Mouse (Mus musculus) CH12.LX (cell line): Measurements from ENCODE around the gene Rnase11. TPM values are rescaled to one million over a fixed set of nuclear protein-coding genes. Genes with fewer than 3 reads are reported as not detected.

Experiments used
- DNase-seq: peaks from one replicate; pipeline ENCODE4 v3.0.0-alpha.2; 2013; ENCODE audit errors: extremely low read depth
- H3K27ac ChIP-seq: 2 replicates; pipeline ENCODE4 v1.5.1; 2012; ENCODE audit warnings: low read depth, mild to moderate bottlenecking, control low read depth, moderate library complexity; ENCODE audit not compliant: insufficient read depth
- H3K27me3 ChIP-seq: replicated peaks from 2 replicates; pipeline ENCODE3; 2012; ENCODE audit warnings: inconsistent platforms
- H3K36me3 ChIP-seq, 2 experiments: replicated peaks in 1 of 2; 2 replicates each; pipeline versions ENCODE3 to v1.6.1; 2012; ENCODE audit warnings: inconsistent platforms in 1 of 2, low read length in 1 of 2, mild to moderate bottlenecking in 1 of 2, mixed read lengths in 1 of 2, moderate library complexity in 1 of 2; ENCODE audit not compliant: control insufficient read depth in 1 of 2, insufficient read depth in 1 of 2
- H3K4me1 ChIP-seq, 2 experiments: 2 replicates each; pipeline ENCODE4 v1.6.1; 2012; ENCODE audit warnings: inconsistent platforms in 1 of 2, moderate library complexity in 1 of 2; ENCODE audit not compliant: insufficient read depth in 2 of 2, control insufficient read depth in 1 of 2
- H3K4me2 ChIP-seq: 2 replicates; pipeline ENCODE4 v1.6.1; 2012; ENCODE audit warnings: low read depth, mild to moderate bottlenecking, control low read depth; ENCODE audit not compliant: poor library complexity, insufficient read depth, severe bottlenecking
- H3K4me3 ChIP-seq, 3 experiments: fragments of 150-350 bp in 1 of 3; sonication (generic) in 1 of 3; replicated peaks in 1 of 3; 2 replicates each; pipeline versions ENCODE3 to v1.5.1; 2011 to 2012; ENCODE audit warnings: low read depth in 2 of 3, low read length in 2 of 3, mild to moderate bottlenecking in 2 of 3, moderate library complexity in 2 of 3, control low read depth in 1 of 3, improper control_type of control experiment in 1 of 3, inconsistent platforms in 1 of 3, mixed read lengths in 1 of 3; ENCODE audit not compliant: poor library complexity in 1 of 3
- H3K79me2 ChIP-seq: replicated peaks from 2 replicates; pipeline ENCODE4 v1.6.1; 2012; ENCODE audit warnings: mild to moderate bottlenecking, moderate library complexity; ENCODE audit not compliant: control insufficient read depth, poor library complexity, insufficient read depth, severe bottlenecking; ENCODE audit errors: extremely low read depth
- H3K9ac ChIP-seq: 2 replicates; pipeline ENCODE4 v1.6.1; 2012; ENCODE audit warnings: low read depth, mild to moderate bottlenecking, control low read depth, moderate library complexity; ENCODE audit not compliant: insufficient read depth
- H3K9me3 ChIP-seq: replicated peaks from 2 replicates; pipeline ENCODE3; 2012; ENCODE audit warnings: low read length, inconsistent platforms, mixed read lengths
- BHLHE40 ChIP-seq: IDR thresholded peaks from 2 replicates; pipeline ENCODE4 v1.6.1; 2011; ENCODE audit warnings: mild to moderate bottlenecking, low read depth, low read length, improper control_type of control experiment
- CHD2 ChIP-seq: IDR thresholded peaks from 2 replicates; pipeline ENCODE4 v1.6.1; 2011; ENCODE audit warnings: low read length, improper control_type of control experiment
- E2F4 ChIP-seq: IDR thresholded peaks from 2 replicates; pipeline ENCODE4 v1.6.1; 2011; ENCODE audit warnings: low read depth, low read length, improper control_type of control experiment; ENCODE audit not compliant: insufficient replicate concordance
- ELF1 ChIP-seq: IDR thresholded peaks from 2 replicates; pipeline ENCODE4 v1.6.1; 2014; ENCODE audit warnings: low read depth, mild to moderate bottlenecking, inconsistent platforms, low read length, improper control_type of control experiment
- EP300 ChIP-seq: IDR thresholded peaks from 2 replicates; pipeline ENCODE4 v1.6.1; 2011; ENCODE audit warnings: low read length, improper control_type of control experiment
- ETS1 ChIP-seq: conservative IDR thresholded peaks from 2 replicates; pipeline ENCODE4 v1.6.1; 2012; ENCODE audit warnings: low read depth, mild to moderate bottlenecking, inconsistent platforms, low read length, improper control_type of control experiment, moderate library complexity
- GABPA ChIP-seq: IDR thresholded peaks from 2 replicates; pipeline ENCODE4 v1.6.1; 2012; ENCODE audit warnings: low read depth, low read length, improper control_type of control experiment, inconsistent platforms; ENCODE audit not compliant: insufficient replicate concordance
- IRF4 ChIP-seq: IDR thresholded peaks from 2 replicates; pipeline ENCODE4 v1.6.1; 2014; ENCODE audit warnings: low read depth, mild to moderate bottlenecking, inconsistent platforms, low read length, improper control_type of control experiment
- MAFK ChIP-seq: IDR thresholded peaks from 2 replicates; pipeline ENCODE4 v1.6.1; 2011; ENCODE audit warnings: low read length, improper control_type of control experiment; ENCODE audit not compliant: insufficient replicate concordance
- MAX ChIP-seq: IDR thresholded peaks from 2 replicates; pipeline ENCODE4 v1.6.1; 2011; ENCODE audit warnings: low read length, improper control_type of control experiment
- MEF2A ChIP-seq: IDR thresholded peaks from 2 replicates; pipeline ENCODE4 v1.6.1; 2014; ENCODE audit warnings: low read depth, mild to moderate bottlenecking, inconsistent platforms, low read length, improper control_type of control experiment, borderline replicate concordance
- MYC ChIP-seq: IDR thresholded peaks from 2 replicates; pipeline ENCODE4 v1.6.1; 2011; ENCODE audit warnings: low read depth, mild to moderate bottlenecking, improper control_type of control experiment, low read length
- NRF1 ChIP-seq: IDR thresholded peaks from 2 replicates; pipeline ENCODE4 v1.6.1; 2014; ENCODE audit warnings: low read depth, mild to moderate bottlenecking, inconsistent platforms, low read length, improper control_type of control experiment, moderate library complexity
- POLR2AphosphoS2 ChIP-seq: IDR thresholded peaks from 2 replicates; pipeline ENCODE4 v1.6.1; 2011; ENCODE audit warnings: low read depth, low read length, improper control_type of control experiment
- TBP ChIP-seq: conservative IDR thresholded peaks from 2 replicates; pipeline ENCODE4 v1.6.1; 2011; ENCODE audit warnings: low read depth, low read length, improper control_type of control experiment
- TCF12 ChIP-seq: IDR thresholded peaks from 2 replicates; pipeline ENCODE4 v1.6.1; 2014; ENCODE audit warnings: low read depth, mild to moderate bottlenecking, inconsistent platforms, low read length, improper control_type of control experiment
- UBTF ChIP-seq: IDR thresholded peaks from 2 replicates; pipeline ENCODE4 v1.6.1; 2012; ENCODE audit warnings: low read depth, mild to moderate bottlenecking, inconsistent platforms, low read length, improper control_type of control experiment, moderate library complexity
- USF2 ChIP-seq: conservative IDR thresholded peaks from 2 replicates; pipeline ENCODE4 v1.6.1; 2011; ENCODE audit warnings: low read depth, low read length, improper control_type of control experiment
- ZC3H11A ChIP-seq: IDR thresholded peaks from 2 replicates; pipeline ENCODE4 v1.6.1; 2012; ENCODE audit warnings: low read depth, mild to moderate bottlenecking, inconsistent platforms, low read length, improper control_type of control experiment
- dilution Hi-C: fragments of 300-500 bp; cut with MboI; formaldehyde crosslinking; loops from 2 replicates; pipeline ENCODE4 v1.14.3; 2020; ENCODE audit warnings: low sequenced_read_pairs; ENCODE audit not compliant: extremely low pct_unique_long_range_greater_than_20kb, extremely low pct_ligation_motif_present
- in situ Hi-C: fragments of 300-500 bp; cut with MboI; formaldehyde crosslinking; loops from 3 replicates; pipeline ENCODE4 v1.14.3; 2019; ENCODE audit warnings: low sequenced_read_pairs, low pct_ligation_motif_present, low pct_unique_long_range_greater_than_20kb, mixed read lengths
- polyA plus RNA-seq: library from polyadenylated mRNA; unstranded; fragments of >175 nt; gene quantifications from 2 replicates; pipeline ENCODE4 v1.2.1, GENCODE M21; 2012; ENCODE audit warnings: low read depth; ENCODE audit not compliant: insufficient read length
- total RNA-seq, 2 experiments: library from RNA; depleted of rRNA; stranded (reverse); fragments of 300-350 nt in 1 of 2; fragments of >200 nt in 1 of 2; gene quantifications; 2 replicates each; pipeline ENCODE4 v1.2.3; 2012 to 2014

The Rnase11 gene
- total and polyA plus RNA-seq, 3 experiments: not detected

GRCm38 (mm10) chr14:51082599-51083581, 32.9 kb upstream of the Rnase11 start:
- peak overlapping the region; percentile 52 to 71 (median 68) for H3K4me3 ChIP-seq
- in situ Hi-C loops (no loop called here), dilution Hi-C loops (no loop called here)
- peaks cover 5% of the 10 kb centered on the region for H3K27me3 ChIP-seq
- H3K36me3 ChIP-seq: no peaks in the 10 kb centered on the region
- H3K27ac ChIP-seq: peak overlapping the region; percentile 21
- no peaks in the 10 kb centered on the region for H3K9me3 ChIP-seq
- H3K9ac ChIP-seq: peak overlapping the region; percentile 8
- DNase-seq: peak; percentile 88
- peak overlapping the region; percentile 67 for H3K4me2 ChIP-seq
- H3K79me2 ChIP-seq: no peaks in the 10 kb centered on the region
- TF ChIP-seq USF2 (no peak), TCF12 (peak; percentile 42; the same call in 1 of the 2 replicates), MAFK (peak; percentile 92), TBP (peak; percentile 99), E2F4 (0 out of 2 replicates have a peak, but pooled peaks have one; percentile 68), NRF1 (peak; percentile 59; the same call in 1 of the 2 replicates), UBTF (0 out of 2 replicates have a peak, but pooled peaks have one; percentile 30), IRF4 (peak; percentile 83), ZC3H11A (no peak), MEF2A (peak; percentile 65; the same call in 1 of the 2 replicates), ETS1 (peak; percentile 31; the same call in 1 of the 2 replicates), CHD2 (no peak), BHLHE40 (peak; percentile 60; the same call in 1 of the 2 replicates), ELF1 (peak; percentile 92), EP300 (peak; percentile 86), MAX (no peak), GABPA (no peak), MYC (peak; percentile 29; the same call in 1 of the 2 replicates), POLR2AphosphoS2 (no peak)
- peaks cover 4 to 35% of the 10 kb centered on the region in 2 experiments; a peak in 3 of 4 replicates for H3K4me1 ChIP-seq
